Mouse (Mus musculus): ENCODE measurements at regions not wholly inside any gene's neighbourhood (a gene's known extent, or its start where the extent isn't known, plus 50 kb on each side); places are given as distances from the start of the nearest gene placed in this dataset.

GRCm38 (mm10) chr1:77051239-77051638, 463.6 kb downstream of the Epha4 start:
- Histone ChIP-seq H3K4me2 (no peak overlapping the region), H3K9me3 (no peaks in the 10 kb centered on the region), H3K27ac (replicated peaks) (no peak overlapping the region), H3K27me3 (no peaks in the 10 kb centered on the region), H3K9ac (no peak overlapping the region), H3K4me1 (replicated peaks) (0 out of 2 replicates have a peak, but pooled peaks cover 4% of the 10 kb centered on the region), H3K36me3 (no peaks in the 10 kb centered on the region), H3K4me3 (no peak overlapping the region)
- no peak for ATAC-seq (ENCODE audit: low read depth)
- WGBS, result 83% methylated on average over 5 of the region's 5 CpGs

- no peak overlapping the region for H3K9ac ChIP-seq
- H3K4me3 ChIP-seq, result no peak overlapping the region
- no peak overlapping the region for H3K27ac ChIP-seq (replicated peaks)
- no peak overlapping the region for H3K4me2 ChIP-seq
- H3K4me1 ChIP-seq (replicated peaks), result 0 out of 2 replicates have a peak, but pooled peaks cover 2% of the 10 kb centered on the region
- WGBS, result 82% methylated on average over 4 of the region's 4 CpGs
- no peak for ATAC-seq (ENCODE audit: low read depth)
- no peaks in the 10 kb centered on the region for H3K27me3 ChIP-seq
- no peaks in the 10 kb centered on the region for H3K9me3 ChIP-seq
- H3K36me3 ChIP-seq, result no peaks in the 10 kb centered on the region
Observed at GRCm38 (mm10) chr1:77053837-77054540, 460.9 kb downstream of the Epha4 start.

- Histone ChIP-seq H3K27ac (replicated peaks) (no peak overlapping the region), H3K36me3 (no peaks in the 10 kb centered on the region), H3K9ac (no peak overlapping the region), H3K4me3 (no peak overlapping the region), H3K4me2 (no peak overlapping the region), H3K27me3 (no peaks in the 10 kb centered on the region), H3K4me1 (replicated peaks) (no peaks in the 10 kb centered on the region), H3K9me3 (no peaks in the 10 kb centered on the region)
- no peak for ATAC-seq (ENCODE audit: low read depth)
- 92% methylated on average over 3 of the region's 3 CpGs for whole genome bisulfite sequencing
Observed at GRCm38 (mm10) chr1:77062468-77062867, 452.4 kb downstream of the Epha4 start.

- no peaks in the 10 kb centered on the region for H3K36me3 ChIP-seq
- no peak overlapping the region for H3K4me2 ChIP-seq
- peak; percentile 65 for ATAC-seq (ENCODE audit: low read depth)
- 44% methylated on average over 1 of the region's 1 CpGs for WGBS
- H3K4me3 ChIP-seq, result no peak overlapping the region
- H3K9ac ChIP-seq, result no peak overlapping the region
- peaks cover 17% of the 10 kb centered on the region for H3K4me1 ChIP-seq (replicated peaks)
- H3K9me3 ChIP-seq, result no peaks in the 10 kb centered on the region
- no peak overlapping the region for H3K27ac ChIP-seq (replicated peaks)
- no peaks in the 10 kb centered on the region for H3K27me3 ChIP-seq
Observed at GRCm38 (mm10) chr1:77073071-77073470, 441.8 kb downstream of the Epha4 start.

GRCm38 (mm10) chr1:77074926-77075885, 439.7 kb downstream of the Epha4 start:
- Histone ChIP-seq H3K36me3 (no peaks in the 10 kb centered on the region), H3K4me1 (replicated peaks) (peaks cover 17% of the 10 kb centered on the region), H3K4me2 (no peak overlapping the region), H3K27me3 (no peaks in the 10 kb centered on the region), H3K4me3 (no peak overlapping the region), H3K9me3 (no peaks in the 10 kb centered on the region), H3K9ac (no peak overlapping the region), H3K27ac (replicated peaks) (no peak overlapping the region)
- 85% methylated on average over 13 of the region's 13 CpGs for WGBS
- ATAC-seq (ENCODE audit: low read depth), result no peak

- ATAC-seq (ENCODE audit: low read depth), result no peak; the same call in 1 of the 2 replicates
- Histone ChIP-seq H3K27ac (replicated peaks) (no peak overlapping the region), H3K9ac (no peak overlapping the region), H3K27me3 (no peaks in the 10 kb centered on the region; the same call in 1 of the 2 replicates), H3K9me3 (no peaks in the 10 kb centered on the region), H3K4me1 (replicated peaks) (peaks cover 27% of the 10 kb centered on the region), H3K4me3 (no peak overlapping the region), H3K36me3 (no peaks in the 10 kb centered on the region), H3K4me2 (no peak overlapping the region)
- WGBS, result 23% methylated on average over 5 of the region's 5 CpGs
Observed at GRCm38 (mm10) chr1:77080767-77081166, 434.1 kb downstream of the Epha4 start.

GRCm38 (mm10) chr1:77081660-77082059, 433.2 kb downstream of the Epha4 start:
- Histone ChIP-seq H3K4me3 (no peak overlapping the region), H3K4me2 (no peak overlapping the region), H3K9me3 (no peaks in the 10 kb centered on the region), H3K4me1 (replicated peaks) (peaks cover 27% of the 10 kb centered on the region), H3K9ac (no peak overlapping the region), H3K27me3 (no peaks in the 10 kb centered on the region; the same call in 1 of the 2 replicates), H3K27ac (replicated peaks) (no peak overlapping the region), H3K36me3 (no peaks in the 10 kb centered on the region)
- 39% methylated on average over 7 of the region's 7 CpGs for whole genome bisulfite sequencing
- 0 out of 2 replicates have a peak, but pooled peaks have one; percentile 55 for ATAC-seq (ENCODE audit: low read depth)

GRCm38 (mm10) chr1:77082410-77082809, 432.5 kb downstream of the Epha4 start:
- 91% methylated on average over 3 of the region's 3 CpGs for WGBS
- Histone ChIP-seq H3K4me2 (no peak overlapping the region), H3K4me3 (no peak overlapping the region), H3K27ac (replicated peaks) (no peak overlapping the region), H3K27me3 (no peaks in the 10 kb centered on the region; the same call in 1 of the 2 replicates), H3K9me3 (no peaks in the 10 kb centered on the region), H3K9ac (no peak overlapping the region), H3K36me3 (no peaks in the 10 kb centered on the region), H3K4me1 (replicated peaks) (peaks cover 27% of the 10 kb centered on the region)
- ATAC-seq (ENCODE audit: low read depth), result no peak

GRCm38 (mm10) chr1:77093551-77093950, 421.3 kb downstream of the Epha4 start:
- H3K27ac ChIP-seq (replicated peaks), result no peak overlapping the region
- no peaks in the 10 kb centered on the region for H3K4me1 ChIP-seq (replicated peaks)
- H3K4me2 ChIP-seq, result no peak overlapping the region
- no peak for ATAC-seq (ENCODE audit: low read depth)
- H3K9me3 ChIP-seq, result no peaks in the 10 kb centered on the region
- H3K27me3 ChIP-seq, result no peaks in the 10 kb centered on the region
- H3K36me3 ChIP-seq, result no peaks in the 10 kb centered on the region
- no peak overlapping the region for H3K9ac ChIP-seq
- 31% methylated on average over 2 of the region's 2 CpGs for WGBS
- H3K4me3 ChIP-seq, result no peak overlapping the region

GRCm38 (mm10) chr1:77101726-77102272, 413.1 kb downstream of the Epha4 start:
- no peak for ATAC-seq (ENCODE audit: low read depth)
- no peak overlapping the region for H3K9ac ChIP-seq
- H3K36me3 ChIP-seq, result no peaks in the 10 kb centered on the region
- H3K27me3 ChIP-seq, result no peaks in the 10 kb centered on the region
- H3K27ac ChIP-seq (replicated peaks), result no peak overlapping the region
- H3K4me3 ChIP-seq, result no peak overlapping the region
- no peaks in the 10 kb centered on the region for H3K9me3 ChIP-seq
- 62% methylated on average over 12 of the region's 12 CpGs for WGBS
- no peaks in the 10 kb centered on the region; the same call in 1 of the 2 replicates for H3K4me1 ChIP-seq (replicated peaks)
- H3K4me2 ChIP-seq, result no peak overlapping the region

GRCm38 (mm10) chr1:77102421-77103133, 412.3 kb downstream of the Epha4 start:
- H3K4me2 ChIP-seq, result no peak overlapping the region
- 57% methylated on average over 13 of the region's 13 CpGs for WGBS
- no peaks in the 10 kb centered on the region for H3K9me3 ChIP-seq
- H3K36me3 ChIP-seq, result no peaks in the 10 kb centered on the region
- no peak overlapping the region for H3K4me3 ChIP-seq
- no peak for ATAC-seq (ENCODE audit: low read depth)
- H3K27me3 ChIP-seq, result no peaks in the 10 kb centered on the region
- no peak overlapping the region for H3K9ac ChIP-seq
- no peaks in the 10 kb centered on the region; the same call in 1 of the 2 replicates for H3K4me1 ChIP-seq (replicated peaks)
- H3K27ac ChIP-seq (replicated peaks), result no peak overlapping the region
